Comparison of ENCODE assay signal across 13 mouse cellular contexts in genomic region chr3:51118706-51119105, GRCm38 (mm10).
A peak's percentile ranks its signal among the peaks of the same experiment; 100 is the strongest.
DNase-seq lines count a peak whose midpoint lies in the region; ATAC-seq lines count a peak whose summit lies in the region.
"Had no signal": no experiment of that assay in that cellular context is flagged by ENCODE, and none has a peak within 500 bp of the region (broad histone marks: within the 10 kb centered on the region; RNA-seq: fewer than 3 reads in every experiment).

No protein-coding gene starts in this region.

- H3K4me1 ChIP-seq in kidney, embryonic 14.5 days (ENCODE audit: control insufficient read depth, insufficient read depth, low read length), result no peaks in the 10 kb centered on the region
- H3K4me1 ChIP-seq: neural tube, embryonic 12.5 days; stomach, embryonic 15.5 days had no signal

- peak; percentile 27 for DNase-seq in adrenal gland, postnatal 25 days
- no peak for DNase-seq in adrenal gland, adult 2 months
- DNase-seq in kidney, postnatal 14 days, result peak; percentile 51
- DNase-seq in A20 (ENCODE audit: low read depth, low spot score), result peak; percentile 19
- DNase-seq in kidney, postnatal 25 days, result peak; percentile 53 to 64
- no peak for DNase-seq in spleen, postnatal 36 days (ENCODE audit: low spot score in 2 of 2)
- no peak for DNase-seq in gastrocnemius, postnatal 10 days
- DNase-seq: cerebellum, postnatal 14 days had no signal

- WGBS in kidney, embryonic 14.5 days, result 79% methylated on average over 7 of the region's 7 CpGs

- no peak overlapping the region for H3K27ac ChIP-seq in kidney, embryonic 14.5 days (ENCODE audit: low read depth, low read length)
- H3K27ac ChIP-seq: hindbrain, postnatal 0 days; macrophage; neural tube, embryonic 12.5 days; stomach, embryonic 15.5 days had no signal

- H3K27me3 ChIP-seq in kidney, embryonic 14.5 days (ENCODE audit: control insufficient read depth, insufficient read depth, low read length), result no peaks in the 10 kb centered on the region
- H3K27me3 ChIP-seq: neural tube, embryonic 12.5 days; stomach, embryonic 15.5 days had no signal

- no peak overlapping the region for H3K9ac ChIP-seq in kidney, embryonic 14.5 days (ENCODE audit: low read depth, low read length)
- H3K9ac ChIP-seq: neural tube, embryonic 12.5 days; stomach, embryonic 15.5 days had no signal

- ATAC-seq in kidney, embryonic 14.5 days (ENCODE audit: low FRiP score, low TSS enrichment), result no peak
- ATAC-seq: hindbrain, postnatal 0 days had no signal

- no peaks in the 10 kb centered on the region for H3K9me3 ChIP-seq in kidney, embryonic 14.5 days (ENCODE audit: control insufficient read depth, low read length)
- H3K9me3 ChIP-seq: neural tube, embryonic 12.5 days; stomach, embryonic 15.5 days had no signal

- no peak overlapping the region for H3K4me2 ChIP-seq in kidney, embryonic 14.5 days (replicated peaks; ENCODE audit: low read depth, low read length)
- H3K4me2 ChIP-seq: neural tube, embryonic 12.5 days; stomach, embryonic 15.5 days had no signal

- H3K4me3 ChIP-seq in kidney, embryonic 14.5 days (ENCODE audit: low read length), result no peak overlapping the region
- H3K4me3 ChIP-seq: neural tube, embryonic 12.5 days; stomach, embryonic 15.5 days had no signal

- H3K36me3 ChIP-seq in kidney, embryonic 14.5 days (ENCODE audit: control insufficient read depth, insufficient read depth, low read length), result no peaks in the 10 kb centered on the region
- H3K36me3 ChIP-seq: neural tube, embryonic 12.5 days; stomach, embryonic 15.5 days had no signal

Comparison
In these comparisons a context has a peak if more than half of its experiments do, and no peak if none do; other contexts are left out.
1. DNase-seq: peak in adrenal gland, postnatal 25 days (single experiment), kidney, postnatal 14 days (single experiment), A20 (single experiment) and kidney, postnatal 25 days (2 of 2); none in adrenal gland, adult 2 months (single experiment), spleen, postnatal 36 days (0 of 2) and gastrocnemius, postnatal 10 days (single experiment).